Mouse (Mus musculus) liver, adult 2 months (tissue): ENCODE measurements at regions not wholly inside any gene's neighbourhood (a gene's known extent, or its start where the extent isn't known, plus 50 kb on each side); places are given as distances from the start of the nearest gene placed in this dataset.

Source experiments
- CTCF ChIP-seq: fragments of 200-500 bp; IDR thresholded peaks from 2 replicates; pipeline ENCODE4 v1.5.1; 2011; ENCODE audit warnings: low read depth, low read length, control low read depth
- POLR2A ChIP-seq: fragments of 200-500 bp; IDR thresholded peaks from 2 replicates; pipeline ENCODE4 v1.6.1; 2011; ENCODE audit warnings: low read length, control low read depth; ENCODE audit not compliant: insufficient read depth; ENCODE audit errors: extremely low read depth

DNA sequence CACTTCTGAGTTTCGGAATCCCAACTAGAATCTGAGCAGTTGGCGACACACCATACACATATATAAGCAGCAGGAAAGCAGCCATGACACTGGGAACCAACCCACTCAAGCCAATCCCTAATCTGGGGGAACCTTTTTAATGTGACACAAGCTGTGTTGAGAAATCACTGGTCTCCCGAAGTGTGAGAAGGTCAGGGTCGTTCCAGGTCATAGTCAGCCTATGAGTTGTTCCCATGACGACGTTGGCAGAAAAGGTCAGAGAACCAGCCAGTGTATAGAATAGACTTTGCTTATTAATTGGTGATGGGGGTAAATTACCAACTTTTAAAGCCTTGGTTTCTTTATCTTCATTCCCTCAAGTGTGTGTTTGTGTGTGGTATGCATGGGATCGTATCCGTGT, 199.3 kb downstream of the Uaca start:
- TF ChIP-seq CTCF: no peak
- TF ChIP-seq POLR2A: no peak
